Mouse (Mus musculus) lung, postnatal 0 days (tissue): ENCODE data around the gene Rhbdd3. TPM values are rescaled to one million over a fixed set of nuclear protein-coding genes. Genes with fewer than 3 reads are reported as not detected.
A peak's percentile ranks its signal among the peaks of the same experiment; 100 is the strongest.

Experiments used
- ATAC-seq: fragments of 200-750 bp; cut with Nextera tagmentation; 2 replicates; pipeline ENCODE4 v1.8.0; 2017; ENCODE audit warnings: moderate library complexity
- DNase-seq: peaks from one replicate; pipeline ENCODE4 v3.0.0-alpha.2; 2016; ENCODE audit warnings: low spot score
- H3K27ac ChIP-seq: fragments of 300-500 bp; sonication (generic); 2 replicates; pipeline ENCODE4 v1.5.1; 2014; ENCODE audit warnings: antibody characterized with exemption, mild to moderate bottlenecking, low read length, mixed read lengths
- H3K27me3 ChIP-seq: fragments of 300-500 bp; sonication (generic); replicated peaks from 2 replicates; pipeline ENCODE4 v1.6.1; 2014; ENCODE audit warnings: low read length, mixed read lengths; ENCODE audit not compliant: insufficient read depth
- H3K36me3 ChIP-seq: fragments of 300-500 bp; sonication (generic); 2 replicates; pipeline ENCODE4 v1.6.1; 2014; ENCODE audit warnings: low read length, mixed read lengths; ENCODE audit not compliant: insufficient read depth
- H3K4me1 ChIP-seq: fragments of 300-500 bp; sonication (generic); 2 replicates; pipeline ENCODE4 v1.6.1; 2014; ENCODE audit warnings: antibody characterized with exemption, low read depth, low read length, mixed read lengths; ENCODE audit not compliant: insufficient read depth
- H3K4me2 ChIP-seq: fragments of 300-500 bp; sonication (generic); replicated peaks from 2 replicates; pipeline ENCODE4 v1.6.1; 2014; ENCODE audit warnings: low read depth, mild to moderate bottlenecking, low read length, moderate library complexity, mixed read lengths
- H3K4me3 ChIP-seq: fragments of 300-500 bp; sonication (generic); 2 replicates; pipeline ENCODE4 v1.5.1; 2014; ENCODE audit warnings: low read depth, low read length
- H3K9ac ChIP-seq: fragments of 300-500 bp; sonication (generic); replicated peaks from 2 replicates; pipeline ENCODE4 v1.6.1; 2014; ENCODE audit warnings: low read depth, mild to moderate bottlenecking
- H3K9me3 ChIP-seq: fragments of 300-500 bp; sonication (generic); 2 replicates; pipeline ENCODE4 v1.6.1; 2016; ENCODE audit warnings: low read length, mixed read lengths
- CTCF ChIP-seq: IDR thresholded peaks from 2 replicates; pipeline ENCODE4 v1.5.1; 2016; ENCODE audit warnings: antibody characterized with exemption, mild to moderate bottlenecking
- EP300 ChIP-seq: IDR thresholded peaks from 2 replicates; pipeline ENCODE4 v1.6.1; 2016; ENCODE audit warnings: antibody characterized with exemption, mild to moderate bottlenecking, control low read depth
- WGBS: fragments of 180-500 bp; shearing (Covaris S2); extraction: QIAGEN DNeasy Blood & Tissue Kit; methylation state at CpG from one replicate; pipeline ENCODE4 v1.1.7; 2014; 5-methylcytosine and 5-hydroxymethylcytosine counted together
- polyA plus RNA-seq: library from polyadenylated mRNA; unstranded; fragments of >200 nt; fragmentation: Nextera tagmentation; extraction: Ambion mirVana; gene quantifications from 2 replicates; pipeline ENCODE4 v1.2.1, GENCODE M21; 2015

The Rhbdd3 gene
- 17.0 and 19.4 TPM in 2 replicates for polyA plus RNA-seq

GRCm38 (mm10) chr11:5098736-5099542 is at the start of gene Rhbdd3, which contains the start of gene Ewsr1:
Gene Rhbdd3 (plus strand): TSS chr11:5098926.
Gene Ewsr1 (minus strand): TSS chr11:5099266.
- WGBS: 2% methylated on average over 72 of the region's 92 CpGs
- no peaks in the 10 kb centered on the region for H3K4me1 ChIP-seq
- peak within 1 kb of the TSS; percentile 90 for H3K27ac ChIP-seq
- peak within 1 kb of the TSS; percentile 74 for H3K4me2 ChIP-seq
- no peaks in the 10 kb centered on the region for H3K9me3 ChIP-seq
- TF ChIP-seq EP300 (no peak), CTCF (no peak)
- ATAC-seq (peak; percentile 91), DNase-seq (peak; percentile 97)
- peak within 1 kb of the TSS; percentile 96 for H3K9ac ChIP-seq
- no peaks in the 10 kb centered on the region for H3K36me3 ChIP-seq
- peak within 1 kb of the TSS; percentile 99 for H3K4me3 ChIP-seq
- no peaks in the 10 kb centered on the region for H3K27me3 ChIP-seq

- Histone ChIP-seq H3K4me2 (no peak overlapping the region), H3K36me3 (no peaks in the 10 kb centered on the region), H3K9ac (no peak overlapping the region), H3K4me3 (no peak overlapping the region), H3K9me3 (no peaks in the 10 kb centered on the region), H3K4me1 (no peaks in the 10 kb centered on the region), H3K27me3 (peaks cover 3% of the 10 kb centered on the region; the same call in 1 of the 2 replicates), H3K27ac (no peak overlapping the region)
- ATAC-seq (no peak), DNase-seq (no peak)
- 75% methylated on average over 10 of the region's 10 CpGs for WGBS
- no peak for TF ChIP-seq CTCF
- TF ChIP-seq EP300: no peak
Observed at GRCm38 (mm10) chr11:5051629-5052028, 47.1 kb upstream of the Rhbdd3 start.

DNA sequence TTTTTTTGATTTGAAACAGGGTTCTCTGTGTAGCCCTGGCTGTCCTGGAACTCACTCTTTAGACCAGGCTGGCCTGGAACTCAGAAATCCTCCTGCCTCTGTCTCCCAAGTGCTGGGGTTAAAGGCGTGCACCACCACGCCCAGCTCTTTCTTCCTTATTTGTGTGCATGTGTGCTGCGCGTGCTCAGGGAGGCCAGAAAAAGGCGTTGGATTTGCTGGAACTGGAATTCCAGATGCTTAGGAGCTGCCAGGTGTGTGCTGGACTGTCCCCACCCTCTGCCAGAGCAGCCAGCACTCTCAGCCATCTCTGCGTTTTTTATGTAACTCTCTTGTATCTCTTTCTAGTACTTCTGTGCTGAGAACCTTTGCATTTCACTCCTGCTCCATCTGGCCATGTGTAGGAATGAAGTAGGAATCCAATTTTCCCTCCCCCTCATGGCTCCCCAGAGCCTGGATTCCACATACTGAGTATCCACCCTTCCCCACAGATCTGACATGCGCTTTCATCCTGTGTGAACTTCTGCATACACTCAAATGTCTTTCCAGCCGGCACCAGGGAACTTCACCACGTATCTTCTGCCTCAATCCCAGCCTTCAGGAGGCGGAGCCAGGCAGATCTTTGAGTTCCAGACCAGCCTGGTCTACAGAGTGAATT is 46.4 kb upstream of the Rhbdd3 start:
- Histone ChIP-seq H3K4me2 (no peak overlapping the region), H3K9ac (no peak overlapping the region), H3K27ac (no peak overlapping the region), H3K9me3 (no peaks in the 10 kb centered on the region), H3K4me1 (no peaks in the 10 kb centered on the region), H3K4me3 (no peak overlapping the region), H3K27me3 (peaks cover 10% of the 10 kb centered on the region), H3K36me3 (no peaks in the 10 kb centered on the region)
- WGBS: 66% methylated on average over 10 of the region's 10 CpGs
- ATAC-seq (no peak), DNase-seq (no peak)
- no peak for TF ChIP-seq EP300

DNA sequence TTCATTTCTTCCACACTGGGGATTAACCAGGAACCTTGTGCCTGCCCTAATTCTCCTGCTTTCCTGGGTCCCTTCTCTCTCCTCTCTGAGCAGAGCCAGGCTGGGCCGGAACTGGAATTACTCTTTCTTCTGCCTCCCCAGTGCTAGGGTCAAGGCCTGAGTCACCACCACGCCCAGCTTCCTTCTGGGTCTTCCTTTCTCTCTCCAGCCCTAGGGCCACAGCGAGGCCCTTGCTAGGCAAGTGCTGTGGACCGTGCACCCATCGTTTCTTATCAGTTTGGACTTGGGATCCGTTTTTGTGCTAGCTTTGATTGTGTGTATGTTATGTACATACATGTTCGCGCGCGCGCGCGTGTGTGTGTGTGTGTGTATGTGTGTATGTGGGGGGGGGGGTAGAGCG is 44.6 kb upstream of the Rhbdd3 start:
- Histone ChIP-seq H3K4me3 (no peak overlapping the region), H3K27me3 (peaks cover 22% of the 10 kb centered on the region), H3K9me3 (no peaks in the 10 kb centered on the region), H3K27ac (no peak overlapping the region), H3K4me1 (peaks cover 10% of the 10 kb centered on the region; the same call in 1 of the 2 replicates), H3K36me3 (no peaks in the 10 kb centered on the region), H3K9ac (no peak overlapping the region), H3K4me2 (no peak overlapping the region)
- WGBS: 80% methylated on average over 14 of the region's 14 CpGs
- TF ChIP-seq EP300 (no peak), CTCF (no peak)
- ATAC-seq: no peak
- no peak for DNase-seq

DNA sequence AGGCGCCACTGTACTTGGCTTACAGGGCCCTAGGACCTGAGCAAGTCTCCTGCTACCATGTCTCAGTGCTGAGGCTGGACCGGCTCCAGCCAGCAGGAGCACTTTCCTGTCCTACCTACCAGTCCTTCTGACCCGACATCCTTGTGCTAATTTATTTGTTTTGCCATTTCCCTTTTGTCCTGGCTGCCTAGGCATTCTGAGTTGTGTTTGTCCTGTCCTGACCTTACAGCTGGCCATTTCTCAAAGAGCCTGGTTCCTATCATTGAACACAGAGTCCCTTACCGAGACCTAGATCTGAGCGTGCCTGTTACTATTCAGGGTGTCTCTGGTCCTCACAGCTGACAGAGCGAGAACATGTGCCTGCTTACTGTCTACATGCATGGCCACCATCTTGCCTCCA is 43.9 kb upstream of the Rhbdd3 start:
- H3K36me3 ChIP-seq: no peaks in the 10 kb centered on the region
- H3K9ac ChIP-seq: no peak overlapping the region
- TF ChIP-seq CTCF (no peak), EP300 (no peak)
- H3K4me2 ChIP-seq: no peak overlapping the region
- no peak for ATAC-seq
- H3K4me3 ChIP-seq: no peak overlapping the region
- H3K27ac ChIP-seq: no peak overlapping the region
- peaks cover 16% of the 10 kb centered on the region; the same call in 1 of the 2 replicates for H3K4me1 ChIP-seq
- peaks cover 29% of the 10 kb centered on the region for H3K27me3 ChIP-seq
- H3K9me3 ChIP-seq: no peaks in the 10 kb centered on the region
- WGBS: 52% methylated on average over 6 of the region's 6 CpGs
- DNase-seq: no peak
